Mouse (Mus musculus) small intestine, adult 2 months (tissue): ENCODE measurements around the gene Scd4. TPM values are rescaled to one million over a fixed set of nuclear protein-coding genes. Genes with fewer than 3 reads are reported as not detected.

Experiments
- H3K27ac ChIP-seq: fragments of 200-500 bp; 2 replicates; pipeline ENCODE4 v1.5.1; 2012; ENCODE audit warnings: low read depth, low read length, control low read depth, inconsistent platforms; ENCODE audit not compliant: insufficient read depth
- H3K27me3 ChIP-seq: fragments of 200-500 bp; 2 replicates; pipeline ENCODE4 v1.6.1; 2012; ENCODE audit warnings: mild to moderate bottlenecking, moderate library complexity, low read length, inconsistent platforms; ENCODE audit not compliant: control insufficient read depth, insufficient read depth
- H3K36me3 ChIP-seq: fragments of 200-500 bp; 2 replicates; pipeline ENCODE4 v1.6.1; 2012; ENCODE audit warnings: mild to moderate bottlenecking, low read length, control low read depth, inconsistent platforms; ENCODE audit not compliant: control insufficient read depth, insufficient read depth
- H3K4me1 ChIP-seq: fragments of 200-500 bp; 2 replicates; pipeline ENCODE4 v1.6.1; 2012; ENCODE audit warnings: low read length, inconsistent platforms, mixed read lengths; ENCODE audit not compliant: control insufficient read depth, insufficient read depth, insufficient read length
- H3K4me3 ChIP-seq: fragments of 200-500 bp; 2 replicates; pipeline ENCODE4 v1.5.1; 2012; ENCODE audit warnings: low read depth, mild to moderate bottlenecking, control low read depth, inconsistent platforms, low read length, moderate library complexity
- CTCF ChIP-seq: fragments of 200-500 bp; IDR thresholded peaks from 2 replicates; pipeline ENCODE4 v1.5.1; 2012; ENCODE audit warnings: low read depth, mild to moderate bottlenecking, control low read depth, inconsistent platforms, low read length, moderate library complexity, mixed read lengths; ENCODE audit not compliant: insufficient replicate concordance, insufficient read length; ENCODE audit errors: extremely low read depth
- POLR2A ChIP-seq: fragments of 200-500 bp; IDR thresholded peaks from 2 replicates; pipeline ENCODE4 v1.6.1; 2012; ENCODE audit warnings: low read depth, mild to moderate bottlenecking, control low read depth, inconsistent platforms, low read length, moderate library complexity
- WGBS: fragments of 180-500 bp; shearing (Covaris S2); methylation state at CpG from one replicate; pipeline ENCODE4 v1.1.7; 2018; 5-methylcytosine and 5-hydroxymethylcytosine counted together
- polyA plus RNA-seq: library from polyadenylated mRNA; depleted of rRNA; stranded (reverse); fragments of >200 nt; gene quantifications from 2 replicates; pipeline ENCODE4 v1.2.3, GENCODE M21; 2012

The Scd4 gene
- polyA plus RNA-seq, 1 experiment, result 0.22 TPM

DNA sequence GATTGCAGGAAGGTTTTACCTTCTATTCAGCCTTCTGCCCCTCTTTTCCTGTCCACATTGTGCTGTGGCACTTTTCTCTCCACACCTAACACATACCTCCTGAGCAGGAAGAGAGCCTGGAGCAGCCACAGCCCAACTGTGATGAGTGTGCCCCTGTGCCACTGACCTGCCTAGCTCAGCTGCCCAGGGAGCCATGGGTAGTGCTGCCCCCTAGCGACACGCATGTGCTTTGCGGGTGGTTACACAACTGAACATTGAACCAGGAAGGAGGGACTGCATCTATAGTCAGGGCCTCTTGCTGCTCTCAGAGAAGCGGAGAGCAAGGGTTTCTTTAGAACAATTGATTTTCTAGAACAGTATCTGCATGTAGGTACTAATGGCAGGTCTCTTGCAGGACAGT, 37.2 kb upstream of the Scd4 start:
- Histone ChIP-seq H3K36me3 (peaks cover 30% of the 10 kb centered on the region), H3K27ac (0 out of 2 replicates have a peak overlapping the region, but pooled peaks have one; percentile 4), H3K27me3 (no peaks in the 10 kb centered on the region), H3K4me3 (no peak overlapping the region; the same call in 1 of the 2 replicates), H3K4me1 (peaks cover 30% of the 10 kb centered on the region)
- no peak for TF ChIP-seq POLR2A
- peak; percentile 98 for TF ChIP-seq CTCF
- 3% methylated on average over 4 of the region's 4 CpGs for WGBS

- 0 out of 2 replicates have a peak overlapping the region, but pooled peaks have one; percentile 4 for H3K27ac ChIP-seq
- H3K27me3 ChIP-seq, result no peaks in the 10 kb centered on the region
- peak overlapping the region; percentile 45 for H3K4me3 ChIP-seq
- H3K4me1 ChIP-seq, result peaks cover 30% of the 10 kb centered on the region
- TF ChIP-seq POLR2A (no peak), CTCF (no peak)
- 47% methylated on average over 7 of the region's 7 CpGs for WGBS
- H3K36me3 ChIP-seq, result peaks cover 34% of the 10 kb centered on the region
These were observed 36.7 kb upstream of the Scd4 start for GRCm38 (mm10) chr19:44296186-44296585.

GRCm38 (mm10) chr19:44297068-44297760, 35.7 kb upstream of the Scd4 start:
- Histone ChIP-seq H3K4me1 (peaks cover 30% of the 10 kb centered on the region), H3K4me3 (peak overlapping the region; percentile 33; the same call in 1 of the 2 replicates), H3K36me3 (peaks cover 41% of the 10 kb centered on the region), H3K27me3 (no peaks in the 10 kb centered on the region), H3K27ac (no peak overlapping the region)
- no peak for TF ChIP-seq POLR2A
- no peak for TF ChIP-seq CTCF
- 77% methylated on average over 8 of the region's 8 CpGs for WGBS

DNA sequence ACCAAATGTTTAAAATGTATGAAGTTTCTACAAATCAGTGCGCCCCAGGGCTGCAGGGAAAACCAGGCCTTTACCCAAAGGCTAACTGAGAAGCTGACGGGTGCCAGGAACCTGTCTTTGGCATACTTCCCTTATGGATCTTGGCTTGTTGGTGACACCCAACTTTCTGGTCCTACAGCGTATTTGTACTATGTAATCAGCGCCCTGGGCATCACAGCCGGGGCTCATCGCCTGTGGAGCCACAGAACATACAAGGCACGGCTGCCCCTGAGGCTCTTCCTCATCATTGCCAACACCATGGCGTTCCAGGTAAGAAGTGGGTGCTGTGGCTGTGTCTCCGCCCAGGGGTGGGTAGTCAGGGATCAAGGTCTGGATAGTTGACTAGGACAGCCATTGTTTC, 35.0 kb upstream of the Scd4 start:
- TF ChIP-seq POLR2A, result no peak
- no peak for TF ChIP-seq CTCF
- no peak overlapping the region for H3K27ac ChIP-seq

GRCm38 (mm10) chr19:44299078-44299477, 33.8 kb upstream of the Scd4 start:
- TF ChIP-seq CTCF, result no peak
- no peak for TF ChIP-seq POLR2A
- Histone ChIP-seq H3K36me3 (peaks cover 56% of the 10 kb centered on the region), H3K27ac (no peak overlapping the region), H3K4me1 (peaks cover 24% of the 10 kb centered on the region), H3K4me3 (no peak overlapping the region), H3K27me3 (no peaks in the 10 kb centered on the region)
- 85% methylated on average over 9 of the region's 9 CpGs for WGBS

More for the DNA sequence above, 35.0 kb upstream of the Scd4 start:
- H3K36me3 ChIP-seq, result peaks cover 45% of the 10 kb centered on the region
- 73% methylated on average over 9 of the region's 9 CpGs for WGBS
- no peaks in the 10 kb centered on the region for H3K27me3 ChIP-seq
- no peak overlapping the region for H3K4me3 ChIP-seq
- H3K4me1 ChIP-seq, result peaks cover 28% of the 10 kb centered on the region

DNA sequence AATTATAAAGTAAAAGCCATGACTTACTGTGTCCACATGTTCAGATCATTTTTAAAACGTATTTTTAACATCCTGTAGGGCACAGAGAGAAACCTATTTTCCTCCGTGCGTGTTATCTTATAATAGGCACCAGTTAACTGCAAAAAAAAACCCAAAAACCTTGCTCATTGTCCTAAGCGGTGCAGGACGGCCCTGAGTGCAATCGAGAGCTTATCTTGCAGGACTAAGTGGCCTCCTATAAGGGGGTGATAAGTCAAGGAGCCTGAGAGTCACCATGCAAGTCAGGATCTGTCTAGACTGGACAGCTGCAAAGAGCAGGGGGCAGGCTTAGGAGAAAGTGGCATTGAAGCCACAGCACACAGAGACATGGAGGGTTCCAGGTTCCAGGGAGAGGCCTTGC, 33.0 kb upstream of the Scd4 start:
- Histone ChIP-seq H3K4me1 (peaks cover 24% of the 10 kb centered on the region), H3K4me3 (no peak overlapping the region), H3K27me3 (no peaks in the 10 kb centered on the region), H3K27ac (no peak overlapping the region), H3K36me3 (peaks cover 65% of the 10 kb centered on the region)
- TF ChIP-seq POLR2A (no peak), CTCF (no peak)
- WGBS, result 63% methylated on average over 6 of the region's 6 CpGs

DNA sequence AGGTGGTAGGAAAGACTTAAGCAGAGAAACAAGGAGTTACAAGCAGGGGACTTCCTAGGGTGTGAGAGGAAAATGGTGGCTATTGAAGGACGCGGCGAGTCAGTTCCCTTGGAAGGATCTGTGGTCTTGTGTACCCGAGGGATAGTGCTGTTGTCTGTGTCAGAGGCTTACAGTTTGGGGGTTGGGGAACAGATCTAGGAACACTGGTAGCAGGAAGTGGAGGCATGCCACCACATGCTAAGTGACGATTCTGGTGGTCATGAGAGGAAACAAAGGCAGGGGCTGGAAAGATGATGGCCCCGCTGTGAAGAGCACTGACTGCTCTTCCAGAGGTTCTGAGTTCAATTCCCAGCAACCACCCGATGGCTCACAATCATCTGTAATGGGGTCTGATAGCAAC, 32.4 kb upstream of the Scd4 start:
- no peak overlapping the region for H3K4me3 ChIP-seq
- no peak overlapping the region for H3K27ac ChIP-seq
- no peaks in the 10 kb centered on the region for H3K27me3 ChIP-seq
- WGBS, result 81% methylated on average over 7 of the region's 7 CpGs
- no peak for TF ChIP-seq CTCF
- no peak for TF ChIP-seq POLR2A
- peaks cover 18% of the 10 kb centered on the region for H3K4me1 ChIP-seq
- H3K36me3 ChIP-seq, result peaks cover 70% of the 10 kb centered on the region

- TF ChIP-seq CTCF (no peak), POLR2A (no peak)
- no peak overlapping the region for H3K4me3 ChIP-seq
- no peaks in the 10 kb centered on the region for H3K27me3 ChIP-seq
- H3K36me3 ChIP-seq, result peaks cover 74% of the 10 kb centered on the region
- no peak overlapping the region for H3K27ac ChIP-seq
- H3K4me1 ChIP-seq, result peaks cover 13% of the 10 kb centered on the region
- 76% methylated on average over 16 of the region's 16 CpGs for WGBS
These were observed 31.7 kb upstream of the Scd4 start for GRCm38 (mm10) chr19:44301176-44301575.
